Mouse (Mus musculus) megakaryocyte, embryonic 14.5 days (primary cell): ENCODE data around the gene Edn1.

Source experiments
- FLI1 ChIP-seq: IDR thresholded peaks from 2 replicates; pipeline ENCODE4 v1.6.1; 2012; ENCODE audit warnings: low read length, inconsistent platforms, mixed read lengths
- GATA1 ChIP-seq: IDR thresholded peaks from 3 replicates; pipeline ENCODE4 v1.6.1; 2012; ENCODE audit warnings: mixed read lengths, low read length, inconsistent platforms, borderline replicate concordance

GRCm38 (mm10) chr13:42346414-42346813 is 45.1 kb downstream of the Edn1 start:
- TF ChIP-seq GATA1: no peak
- no peak for TF ChIP-seq FLI1
